In genomic region chr6:39470076-39470475, GRCm38 (mm10) we compare ENCODE assay signal across 22 mouse cellular contexts. TPM values are rescaled to one million over a fixed set of nuclear protein-coding genes. Genes with fewer than 3 reads are reported as not detected.
A peak's percentile ranks its signal among the peaks of the same experiment; 100 is the strongest.
DNase-seq lines count a peak whose midpoint lies in the region; ATAC-seq and TF ChIP-seq lines count a peak whose summit lies in the region.
"Had no signal": no experiment of that assay in that cellular context is flagged by ENCODE, and none has a peak within 500 bp of the region (broad histone marks: within the 10 kb centered on the region; RNA-seq: fewer than 3 reads in every experiment).

No protein-coding gene starts in this region.

- H3K27me3 ChIP-seq in embryonic facial prominence, embryonic 13.5 days, result no peaks in the 10 kb centered on the region
- H3K27me3 ChIP-seq in embryonic facial prominence, embryonic 10.5 days (replicated peaks; ENCODE audit: low read depth, poor library complexity, severe bottlenecking), result no peaks in the 10 kb centered on the region
- no peaks in the 10 kb centered on the region for H3K27me3 ChIP-seq in E14TG2a.4 (ENCODE audit: insufficient read depth, low read length)
- H3K27me3 ChIP-seq: neural tube, embryonic 15.5 days; Patski had no signal

- H3K4me3 ChIP-seq in embryonic facial prominence, embryonic 13.5 days, result no peak overlapping the region
- no peak overlapping the region for H3K4me3 ChIP-seq in embryonic facial prominence, embryonic 10.5 days
- peak overlapping the region; percentile 72 for H3K4me3 ChIP-seq in E14TG2a.4 (replicated peaks; ENCODE audit: low read length)
- H3K4me3 ChIP-seq: layer of hippocampus, adult 2 months; neural tube, embryonic 15.5 days had no signal

- ATAC-seq in embryonic facial prominence, embryonic 13.5 days (ENCODE audit: insufficient number of reproducible peaks, insufficient read depth, low FRiP score, low TSS enrichment, low read depth), result no peak
- ATAC-seq: forebrain, postnatal 0 days; midbrain, embryonic 16.5 days; Patski had no signal

- no peak for TF ChIP-seq CTCF in E14TG2a.4 (conservative IDR thresholded peaks at IDR 0.05; ENCODE audit: low read length)

- 0 out of 2 replicates have a peak overlapping the region, but pooled peaks have one; percentile 11 for H3K9ac ChIP-seq in embryonic facial prominence, embryonic 13.5 days
- H3K9ac ChIP-seq: forebrain, postnatal 0 days; neural tube, embryonic 15.5 days had no signal

- 90% methylated on average over 14 of the region's 14 CpGs for WGBS in embryonic facial prominence, embryonic 13.5 days
- 93% methylated on average over 14 of the region's 14 CpGs for WGBS in embryonic facial prominence, embryonic 10.5 days

- no peaks in the 10 kb centered on the region for H3K9me3 ChIP-seq in embryonic facial prominence, embryonic 13.5 days
- H3K9me3 ChIP-seq in embryonic facial prominence, embryonic 10.5 days, result no peaks in the 10 kb centered on the region
- H3K9me3 ChIP-seq in E14TG2a.4 (ENCODE audit: low read length), result no peaks in the 10 kb centered on the region
- H3K9me3 ChIP-seq: neural tube, embryonic 15.5 days had no signal

- intact Hi-C loops in left cerebral cortex, postnatal 4 days (cut with DNase I), result no loop called here

- peaks cover 23% of the 10 kb centered on the region for H3K4me1 ChIP-seq in embryonic facial prominence, embryonic 13.5 days
- H3K4me1 ChIP-seq in embryonic facial prominence, embryonic 10.5 days, result peaks cover 30% of the 10 kb centered on the region
- H3K4me1 ChIP-seq in E14TG2a.4 (replicated peaks; ENCODE audit: low read depth, low read length), result peaks cover 86% of the 10 kb centered on the region
- H3K4me1 ChIP-seq: neural tube, embryonic 15.5 days had no signal

- DNase-seq in embryonic facial prominence, embryonic 10.5 days (ENCODE audit: low spot score), result no peak
- peak; percentile 73 to 80 for DNase-seq in left cerebral cortex, adult 18-20 months (ENCODE audit: low spot score in 2 of 2)
- DNase-seq in left cerebral cortex, postnatal 4 days, result no peak
- peak; percentile 24 for DNase-seq in gonadal fat pad, adult 2 months (ENCODE audit: low read depth)
- DNase-seq in adipocyte (ENCODE audit: low spot score), result no peak
- DNase-seq in kidney, adult 9 months, result no peak
- DNase-seq: adrenal gland, postnatal 25 days; forebrain, postnatal 0 days; gastrocnemius, postnatal 36 days; heart, postnatal 10 days; kidney, adult 11 months; lung, adult 2 months; spleen, adult 18-20 months; thymus, postnatal 36 days had no signal

- H3K4me2 ChIP-seq in embryonic facial prominence, embryonic 13.5 days, result no peak overlapping the region
- H3K4me2 ChIP-seq: heart, embryonic 11.5 days; liver, embryonic 11.5 days; neural tube, embryonic 15.5 days had no signal

- H3K36me3 ChIP-seq in embryonic facial prominence, embryonic 13.5 days, result peaks cover 50% of the 10 kb centered on the region
- peaks cover 96% of the 10 kb centered on the region for H3K36me3 ChIP-seq in embryonic facial prominence, embryonic 10.5 days (replicated peaks)
- peaks cover 13% of the 10 kb centered on the region for H3K36me3 ChIP-seq in E14TG2a.4 (ENCODE audit: insufficient read depth, low read length)

- H3K27ac ChIP-seq in embryonic facial prominence, embryonic 13.5 days, result no peak overlapping the region
- H3K27ac ChIP-seq in embryonic facial prominence, embryonic 10.5 days (replicated peaks), result no peak overlapping the region
- H3K27ac ChIP-seq: layer of hippocampus, adult 2 months; neural tube, embryonic 15.5 days had no signal

RNA-seq across cellular contexts. Expression of gene Mkrn1, which starts 49.8 kb away (rescaled TPM):
- 51.6 and 61.0 TPM in 2 replicates for polyA plus RNA-seq in embryonic facial prominence, embryonic 13.5 days (2015; fragmentation: Nextera tagmentation; extraction: Ambion mirVana)
- polyA plus RNA-seq in embryonic facial prominence, embryonic 10.5 days (2016; fragmentation: Nextera tagmentation; extraction: Ambion mirVana), result 46.4 and 51.2 TPM in 2 replicates
- 100 to 1,000 TPM; 130 to 131 TPM for total RNA-seq in left cerebral cortex, adult 18-20 months (2021)
- total RNA-seq in left cerebral cortex, postnatal 4 days (2021), result 100 to 1,000 TPM; 178 to 181 TPM
- 93.7 and 102 TPM in 2 replicates for polyA plus RNA-seq in gonadal fat pad, adult 2 months (2012; rRNA removed)

Comparison
In these comparisons a context has a peak if more than half of its experiments do, and no peak if none do; other contexts are left out.
1. DNase-seq: peak in left cerebral cortex, adult 18-20 months (2 of 2) and gonadal fat pad, adult 2 months (single experiment); none in embryonic facial prominence, embryonic 10.5 days (single experiment), left cerebral cortex, postnatal 4 days (single experiment), adipocyte (single experiment) and kidney, adult 9 months (single experiment).